Mouse (Mus musculus) E14TG2a.4 (cell line): ENCODE measurements around the gene Sh3bp4.

Source experiments
- H3K27me3 ChIP-seq: 2 replicates; pipeline ENCODE4 v1.6.1; 2014; ENCODE audit warnings: low read length, control low read depth; ENCODE audit not compliant: insufficient read depth
- H3K36me3 ChIP-seq: 2 replicates; pipeline ENCODE4 v1.6.1; 2014; ENCODE audit warnings: low read length, control low read depth; ENCODE audit not compliant: insufficient read depth
- H3K4me1 ChIP-seq: replicated peaks from 2 replicates; pipeline ENCODE4 v1.6.1; 2014; ENCODE audit warnings: low read depth, low read length, control low read depth
- H3K4me3 ChIP-seq: replicated peaks from 2 replicates; pipeline ENCODE4 v1.5.1; 2014; ENCODE audit warnings: mild to moderate bottlenecking, low read length
- H3K9me3 ChIP-seq: 2 replicates; pipeline ENCODE4 v1.6.1; 2014; ENCODE audit warnings: low read length, control low read depth
- CTCF ChIP-seq: conservative IDR thresholded peaks from 2 replicates; pipeline ENCODE4 v1.5.1; 2014; ENCODE audit warnings: low read length
- NANOG ChIP-seq: IDR thresholded peaks from 2 replicates; pipeline ENCODE4 v1.6.1; 2014; ENCODE audit warnings: borderline replicate concordance, low read length, mixed read lengths
- POU5F1 ChIP-seq: IDR thresholded peaks from 2 replicates; pipeline ENCODE4 v1.6.1; 2014; ENCODE audit warnings: low read length, borderline replicate concordance

Gene Sh3bp4

GRCm38 (mm10) chr1:89093696-89094095 is 23.5 kb downstream of the Sh3bp4 start:
- TF ChIP-seq POU5F1 (no peak), CTCF (no peak), NANOG (no peak)
- Histone ChIP-seq H3K9me3 (no peaks in the 10 kb centered on the region), H3K4me3 (no peak overlapping the region), H3K4me1 (peaks cover 72% of the 10 kb centered on the region), H3K27me3 (no peaks in the 10 kb centered on the region), H3K36me3 (no peaks in the 10 kb centered on the region)

- peaks cover 68% of the 10 kb centered on the region for H3K4me1 ChIP-seq
- no peaks in the 10 kb centered on the region for H3K9me3 ChIP-seq
- no peaks in the 10 kb centered on the region for H3K36me3 ChIP-seq
- H3K4me3 ChIP-seq = no peak overlapping the region
- TF ChIP-seq CTCF = no peak
- no peak for TF ChIP-seq NANOG
- no peak for TF ChIP-seq POU5F1
- H3K27me3 ChIP-seq = no peaks in the 10 kb centered on the region
Measured at GRCm38 (mm10) chr1:89094416-89094815, 24.2 kb downstream of the Sh3bp4 start.

- TF ChIP-seq POU5F1 (no peak), NANOG (no peak), CTCF (no peak)
- Histone ChIP-seq H3K9me3 (no peaks in the 10 kb centered on the region), H3K27me3 (no peaks in the 10 kb centered on the region), H3K36me3 (no peaks in the 10 kb centered on the region), H3K4me3 (no peak overlapping the region), H3K4me1 (peaks cover 54% of the 10 kb centered on the region)
Measured at GRCm38 (mm10) chr1:89095642-89096424, 25.6 kb downstream of the Sh3bp4 start.

GRCm38 (mm10) chr1:89102231-89103003 is 32.2 kb downstream of the Sh3bp4 start:
- peaks cover 8% of the 10 kb centered on the region for H3K36me3 ChIP-seq
- H3K4me3 ChIP-seq = no peak overlapping the region
- no peaks in the 10 kb centered on the region for H3K9me3 ChIP-seq
- H3K27me3 ChIP-seq = no peaks in the 10 kb centered on the region
- TF ChIP-seq POU5F1 (no peak), NANOG (no peak), CTCF (no peak)
- H3K4me1 ChIP-seq = peaks cover 23% of the 10 kb centered on the region

GRCm38 (mm10) chr1:89103004-89103263 is 32.7 kb downstream of the Sh3bp4 start:
- Histone ChIP-seq H3K27me3 (no peaks in the 10 kb centered on the region), H3K9me3 (no peaks in the 10 kb centered on the region), H3K4me3 (no peak overlapping the region), H3K36me3 (peaks cover 12% of the 10 kb centered on the region), H3K4me1 (peaks cover 28% of the 10 kb centered on the region)
- TF ChIP-seq POU5F1 = no peak

GRCm38 (mm10) chr1:89103505-89103904 is 33.3 kb downstream of the Sh3bp4 start:
- Histone ChIP-seq H3K9me3 (no peaks in the 10 kb centered on the region), H3K36me3 (peaks cover 12% of the 10 kb centered on the region), H3K27me3 (no peaks in the 10 kb centered on the region), H3K4me1 (peaks cover 34% of the 10 kb centered on the region), H3K4me3 (no peak overlapping the region)
- TF ChIP-seq POU5F1 = no peak
- no peak for TF ChIP-seq NANOG
- TF ChIP-seq CTCF = no peak

- H3K4me1 ChIP-seq = peaks cover 41% of the 10 kb centered on the region
- no peak for TF ChIP-seq CTCF
- no peak for TF ChIP-seq NANOG
- TF ChIP-seq POU5F1 = no peak
- no peaks in the 10 kb centered on the region for H3K9me3 ChIP-seq
- H3K27me3 ChIP-seq = no peaks in the 10 kb centered on the region
- no peak overlapping the region for H3K4me3 ChIP-seq
- peaks cover 12% of the 10 kb centered on the region for H3K36me3 ChIP-seq
Measured at GRCm38 (mm10) chr1:89104066-89104765, 34.0 kb downstream of the Sh3bp4 start.

GRCm38 (mm10) chr1:89105891-89106830 is 35.9 kb downstream of the Sh3bp4 start:
- TF ChIP-seq POU5F1 (no peak), NANOG (no peak), CTCF (no peak)
- Histone ChIP-seq H3K4me1 (peaks cover 56% of the 10 kb centered on the region), H3K27me3 (no peaks in the 10 kb centered on the region), H3K9me3 (no peaks in the 10 kb centered on the region), H3K36me3 (peaks cover 12% of the 10 kb centered on the region), H3K4me3 (no peak overlapping the region)

- peaks cover 55% of the 10 kb centered on the region for H3K4me1 ChIP-seq
- peaks cover 14% of the 10 kb centered on the region for H3K36me3 ChIP-seq
- no peaks in the 10 kb centered on the region for H3K27me3 ChIP-seq
- no peak for TF ChIP-seq CTCF
- TF ChIP-seq POU5F1 = no peak
- TF ChIP-seq NANOG = no peak
- H3K9me3 ChIP-seq = no peaks in the 10 kb centered on the region
- H3K4me3 ChIP-seq = no peak overlapping the region
Measured at GRCm38 (mm10) chr1:89107466-89107865, 37.3 kb downstream of the Sh3bp4 start.
